Mouse (Mus musculus) c-Kit-negative CD71-positive TER-119-positive erythroid progenitor cells, embryonic 14.5 days (primary cell): ENCODE measurements around the gene Lyzl4.
"Not testable (repeated sequence)": the region's sequence is repeated elsewhere in the genome, so short reads cannot be mapped to it uniquely, and the experiment has no call there.

Experiments used
- DNase-seq: peaks from one replicate; pipeline ENCODE4 v3.0.0-alpha.2; 2013; ENCODE audit warnings: low read depth, low spot score

Gene Lyzl4

GRCm38 (mm10) chr9:121600861-121601427, 41.0 kb downstream of the Lyzl4 start:
- no peak for DNase-seq

GRCm38 (mm10) chr9:121600201-121600860, 41.6 kb downstream of the Lyzl4 start:
- no peak for DNase-seq

DNA sequence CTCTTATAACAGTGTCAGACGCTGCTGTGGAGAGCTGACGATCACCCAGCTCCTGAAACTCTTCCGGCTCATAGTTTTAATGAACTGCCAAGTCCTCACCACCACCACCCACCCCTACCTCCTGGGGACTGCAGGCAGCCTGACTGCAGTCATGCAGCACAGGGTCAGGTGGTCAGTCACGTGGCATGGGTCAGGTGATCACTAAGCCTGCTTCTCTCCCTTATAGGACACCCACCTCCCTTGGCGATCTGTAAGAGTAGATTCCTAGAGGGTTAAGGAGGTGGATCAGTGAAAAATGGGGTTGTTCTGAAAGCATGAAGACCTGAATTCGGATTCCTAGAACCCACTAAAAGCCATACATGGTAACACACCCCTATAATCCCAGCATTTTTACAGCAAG, 42.3 kb downstream of the Lyzl4 start:
- no peak for DNase-seq

DNA sequence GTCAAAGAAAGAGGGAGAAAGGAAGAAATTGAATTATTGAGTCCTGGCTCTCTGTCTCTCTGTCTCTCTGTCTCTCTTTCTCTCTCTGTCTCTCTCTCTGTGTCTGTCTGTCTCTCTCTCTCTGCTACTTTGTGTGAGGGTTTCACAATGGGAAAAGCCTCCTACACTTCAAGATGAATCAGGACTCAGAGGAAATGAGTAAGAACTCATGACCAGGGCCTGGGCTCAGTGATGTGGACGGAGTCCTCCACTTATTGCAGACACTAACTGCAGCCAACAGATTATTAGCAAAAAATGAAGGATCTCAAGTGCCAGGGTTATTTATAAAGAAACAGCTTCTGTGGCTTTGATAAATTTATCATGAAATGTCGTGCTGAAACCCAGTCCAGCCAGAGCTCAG, 43.8 kb downstream of the Lyzl4 start:
- DNase-seq = no peak

DNA sequence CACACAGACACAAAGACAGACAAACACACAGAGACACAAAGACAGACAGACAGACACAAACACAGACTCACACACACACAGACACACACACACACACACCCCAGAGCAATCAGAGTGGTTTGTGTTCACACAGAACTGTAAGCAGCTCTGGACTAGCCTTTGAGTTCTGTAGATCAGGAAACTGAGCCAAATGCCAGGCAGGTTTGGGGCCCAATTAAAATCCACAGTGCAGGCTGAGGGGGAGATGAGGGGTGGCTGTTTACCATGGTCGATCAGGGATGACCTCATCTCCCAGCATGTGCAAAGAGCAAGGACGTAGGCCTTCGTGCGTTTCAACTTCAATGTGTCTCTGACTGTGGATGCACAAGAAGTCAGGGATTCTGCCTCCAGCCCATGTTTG, 47.1 kb downstream of the Lyzl4 start:
- DNase-seq = no peak

DNA sequence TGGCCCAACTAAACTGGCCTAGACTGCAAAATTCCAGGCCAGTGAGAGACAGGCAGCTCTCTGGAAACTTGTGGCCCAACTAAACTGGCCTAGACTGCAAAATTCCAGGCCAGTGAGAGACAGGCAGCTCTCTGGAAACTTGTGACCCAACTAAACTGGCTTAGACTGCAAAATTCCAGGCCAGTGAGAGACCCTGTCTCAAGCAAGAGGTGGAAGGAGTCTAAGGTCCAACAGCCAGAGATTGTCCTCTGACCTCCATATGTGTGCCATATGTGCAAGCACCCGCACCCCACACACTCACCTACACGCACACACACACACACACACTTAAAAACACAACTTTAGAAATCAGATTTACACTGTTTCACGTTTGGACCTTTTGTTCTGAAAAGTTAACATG, 48.1 kb downstream of the Lyzl4 start:
- not testable (repeated sequence) for DNase-seq

GRCm38 (mm10) chr9:121592948-121593550, 48.8 kb downstream of the Lyzl4 start:
- DNase-seq = no peak

GRCm38 (mm10) chr9:121589533-121589932, 52.4 kb downstream of the Lyzl4 start:
- no peak for DNase-seq

DNA sequence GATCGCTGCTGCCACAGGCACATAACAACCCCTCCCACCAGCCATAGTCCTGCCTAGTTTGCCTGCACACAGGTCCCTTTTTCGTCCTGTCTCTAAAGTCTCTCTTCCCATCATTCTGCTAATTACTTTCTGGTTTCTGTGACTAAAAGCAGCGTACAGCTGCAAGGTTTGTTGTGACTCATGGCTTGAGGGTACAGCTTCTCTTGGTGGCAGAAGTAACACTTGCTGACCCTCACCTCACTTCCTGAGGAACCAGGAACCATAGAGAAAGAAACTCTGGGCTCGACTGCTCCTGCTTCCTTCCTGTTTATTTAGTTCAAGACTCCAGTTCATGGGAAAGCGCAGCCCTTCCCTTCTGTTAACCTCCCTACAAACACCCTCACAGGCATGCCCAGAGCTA, 67.5 kb downstream of the Lyzl4 start:
- DNase-seq = no peak

GRCm38 (mm10) chr9:121568451-121568850, 73.4 kb downstream of the Lyzl4 start:
- DNase-seq = no peak

DNA sequence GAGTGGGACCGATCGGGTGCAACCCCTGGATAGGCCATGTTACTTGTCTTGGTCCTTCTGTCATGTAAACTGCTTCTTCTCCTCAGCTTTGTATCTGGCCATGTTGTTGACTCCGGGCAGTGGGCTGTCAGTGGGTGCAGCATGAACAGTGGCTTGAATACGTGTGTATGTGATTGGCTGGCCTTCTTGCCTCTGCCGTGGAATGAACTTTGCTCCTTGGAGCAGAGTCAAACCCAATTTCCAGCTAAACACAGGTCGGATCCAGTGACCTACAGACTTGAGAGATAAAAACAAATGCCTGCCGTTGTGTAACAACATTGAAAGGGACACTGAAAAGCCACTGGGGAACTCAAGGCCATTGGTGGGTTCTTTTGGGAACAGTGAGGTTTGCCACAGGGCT, 75.5 kb downstream of the Lyzl4 start:
- no peak for DNase-seq

GRCm38 (mm10) chr9:121563276-121563675, 78.6 kb downstream of the Lyzl4 start:
- no peak for DNase-seq

DNA sequence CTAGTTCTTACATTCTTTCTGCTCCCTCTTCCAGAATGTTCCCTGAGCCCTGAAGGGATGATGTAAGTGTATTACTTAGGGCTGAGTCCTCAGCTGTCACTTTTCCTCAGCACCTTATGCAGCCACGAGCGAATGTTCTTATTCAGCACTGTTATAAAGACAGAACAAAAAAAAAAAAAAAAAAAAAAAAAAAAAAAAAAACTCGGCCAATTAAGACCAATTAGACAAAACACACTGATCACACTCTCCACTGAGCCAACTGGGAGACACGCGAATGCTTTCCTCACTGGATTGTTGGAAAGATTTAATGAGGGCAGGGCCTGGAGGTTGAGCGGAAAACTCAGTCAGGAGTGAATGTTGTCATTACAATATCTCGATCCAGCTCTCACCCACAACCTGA, 81.4 kb downstream of the Lyzl4 start:
- no peak for DNase-seq

- DNase-seq = no peak
These were observed 83.7 kb downstream of the Lyzl4 start for GRCm38 (mm10) chr9:121558167-121558566.

- DNase-seq = no peak
These were observed 85.0 kb downstream of the Lyzl4 start for GRCm38 (mm10) chr9:121556913-121557312.

GRCm38 (mm10) chr9:121555395-121556000, 86.4 kb downstream of the Lyzl4 start:
- DNase-seq = no peak

GRCm38 (mm10) chr9:121553643-121554042, 88.3 kb downstream of the Lyzl4 start:
- no peak for DNase-seq

DNA sequence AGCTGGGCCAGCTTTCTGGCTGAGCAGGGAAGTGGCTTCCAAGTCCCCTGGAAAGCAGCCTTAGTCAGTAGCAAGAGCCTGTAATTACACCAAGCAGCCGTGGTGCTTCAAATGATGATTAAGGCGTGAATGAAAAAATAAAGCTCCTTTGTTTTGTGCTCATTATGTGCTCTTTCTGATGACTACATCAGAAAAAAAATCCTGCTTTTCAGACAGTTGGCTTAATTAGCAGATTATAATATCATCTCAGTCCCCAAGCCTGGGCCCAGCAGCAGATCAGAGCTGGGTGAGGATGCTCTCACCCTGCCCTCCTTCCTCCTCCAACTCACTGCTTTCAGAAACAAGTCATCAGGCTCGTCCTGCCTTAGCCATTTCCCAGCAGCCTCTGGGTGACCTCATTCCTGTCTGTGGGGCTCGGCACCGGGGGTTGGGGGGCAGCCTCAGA, 91.5 kb downstream of the Lyzl4 start:
- no peak for DNase-seq

DNA sequence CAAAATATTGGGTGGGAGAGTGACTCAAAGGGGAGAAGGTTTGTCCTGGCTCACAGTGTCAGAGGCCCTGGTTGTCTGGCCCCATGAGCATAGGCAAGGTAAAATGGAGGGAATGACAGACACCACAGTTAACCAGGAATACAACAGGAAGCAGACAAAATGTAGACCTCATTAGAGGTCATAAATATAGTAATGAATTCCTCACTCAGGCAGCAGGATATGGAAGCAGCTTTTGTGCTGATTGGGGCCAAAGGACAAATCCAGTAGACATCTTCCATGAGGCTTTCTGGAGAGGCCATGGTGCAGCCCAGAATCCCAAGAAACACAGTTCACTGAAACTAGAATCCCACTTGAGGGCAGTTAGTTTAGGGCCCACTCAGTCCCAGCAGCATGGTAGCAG, 92.5 kb downstream of the Lyzl4 start:
- no peak for DNase-seq

GRCm38 (mm10) chr9:121549010-121549409, 92.9 kb downstream of the Lyzl4 start:
- no peak for DNase-seq

GRCm38 (mm10) chr9:121547431-121547830, 94.5 kb downstream of the Lyzl4 start:
- no peak for DNase-seq

DNA sequence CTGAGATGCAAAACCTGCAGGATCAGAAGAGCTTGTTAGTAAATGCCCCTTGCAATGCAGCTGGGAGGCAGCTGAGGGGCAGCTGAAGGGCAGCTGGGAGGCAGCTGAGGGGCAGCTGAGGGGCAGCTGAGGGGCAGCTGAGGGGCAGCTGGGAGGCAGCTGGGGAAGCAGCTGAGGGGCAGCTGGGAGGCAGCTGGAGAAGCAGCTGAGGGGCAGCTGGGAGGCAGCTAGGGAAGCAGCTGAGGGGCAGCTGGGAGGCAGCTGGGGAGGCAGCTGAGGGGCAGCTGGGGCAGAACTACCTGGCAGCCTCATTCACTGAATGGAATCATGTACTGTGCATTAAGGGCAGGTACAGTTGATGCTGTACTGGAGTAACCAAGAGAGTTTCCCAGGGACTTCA, 100.4 kb downstream of the Lyzl4 start:
- DNase-seq = no peak

GRCm38 (mm10) chr9:121532626-121533025, 109.3 kb downstream of the Lyzl4 start:
- DNase-seq = no peak
